Mouse (Mus musculus) c-Kit-positive CD71-positive TER-119-positive erythroid progenitor cells, embryonic 14.5 days (primary cell): ENCODE results near the gene Stpg4.

Source experiments
- DNase-seq: peaks from one replicate; pipeline ENCODE4 v3.0.0-alpha.2; 2013; ENCODE audit warnings: low spot score

Gene Stpg4

GRCm38 (mm10) chr17:87350471-87351240, 76.9 kb downstream of the Stpg4 start:
- no peak for DNase-seq

- no peak for DNase-seq
These were observed 78.0 kb downstream of the Stpg4 start for GRCm38 (mm10) chr17:87349575-87349974.

GRCm38 (mm10) chr17:87349069-87349468, 78.5 kb downstream of the Stpg4 start:
- DNase-seq: no peak

GRCm38 (mm10) chr17:87348353-87348752, 79.2 kb downstream of the Stpg4 start:
- no peak for DNase-seq

GRCm38 (mm10) chr17:87345252-87345593, 82.3 kb downstream of the Stpg4 start:
- DNase-seq: no peak

GRCm38 (mm10) chr17:87344441-87345251, 82.9 kb downstream of the Stpg4 start:
- DNase-seq: no peak

- DNase-seq: no peak
These were observed 84.4 kb downstream of the Stpg4 start for GRCm38 (mm10) chr17:87343060-87343703.
